Mouse (Mus musculus): ENCODE measurements around the gene Dagla. TPM values are rescaled to one million over a fixed set of nuclear protein-coding genes. Genes with fewer than 3 reads are reported as not detected.
A peak's percentile ranks its signal among the peaks of the same experiment; 100 is the strongest.

Dagla gene
- polyA plus RNA-seq, 1 experiment, result not detected

DNA sequence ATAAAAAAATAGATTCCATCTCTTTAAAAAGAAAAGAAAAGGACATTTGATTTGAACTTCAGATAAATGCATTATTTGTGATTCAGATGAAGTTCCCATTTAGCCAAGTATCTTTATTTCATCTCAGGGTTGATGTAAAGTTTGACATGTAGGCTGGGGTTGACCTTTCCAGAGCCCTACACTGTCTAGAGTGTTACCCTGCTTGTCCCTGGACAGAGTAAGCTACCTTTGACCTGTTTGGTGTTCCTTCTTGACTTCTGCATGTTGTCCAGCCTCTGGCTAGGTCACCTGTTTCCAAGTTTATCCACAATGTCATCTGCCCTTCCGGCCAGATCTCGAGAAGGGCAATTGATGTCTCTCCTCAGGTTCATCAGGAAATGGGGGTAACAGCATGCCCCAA, 12.7 kb upstream of the Dagla start:
- H3K27ac ChIP-seq (ENCODE audit: insufficient read depth, low read depth, low read length), result no peak overlapping the region
- H3K4me1 ChIP-seq (ENCODE audit: control insufficient read depth, insufficient read depth, low read length), result no peaks in the 10 kb centered on the region
- 94% methylated on average over 2 of the region's 2 CpGs for whole genome bisulfite sequencing
- TF ChIP-seq POLR2A (IDR thresholded peaks at IDR 0.05; ENCODE audit: insufficient read depth, low read depth, low read length) (no peak), CTCF (IDR thresholded peaks at IDR 0.05; ENCODE audit: insufficient read depth, low read depth, low read length) (no peak)
- H3K4me3 ChIP-seq (ENCODE audit: insufficient read depth, low read depth, low read length), result no peak overlapping the region

DNA sequence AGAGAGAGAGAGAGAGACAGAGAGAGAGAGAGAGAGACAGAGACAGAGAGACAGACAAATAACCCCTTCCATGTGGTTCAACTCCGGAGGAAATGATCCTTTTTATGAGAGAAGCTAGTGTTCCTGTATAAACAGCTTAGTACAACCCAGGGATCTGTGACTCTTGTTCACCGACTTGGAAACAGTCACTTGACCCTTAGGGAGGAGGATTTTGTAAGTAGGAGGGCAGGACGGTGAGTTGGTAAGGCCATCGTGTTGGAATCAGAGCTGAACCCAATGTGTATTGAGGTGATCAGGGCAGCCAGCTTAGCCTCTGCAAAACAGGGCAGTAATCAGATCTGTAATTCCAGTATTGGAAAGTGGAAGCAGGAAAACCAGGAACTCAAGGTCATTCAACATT, 12.3 kb upstream of the Dagla start:
- WGBS, result 76% methylated on average over 4 of the region's 4 CpGs
- H3K4me1 ChIP-seq (ENCODE audit: control insufficient read depth, insufficient read depth, low read length), result no peaks in the 10 kb centered on the region
- no peak for TF ChIP-seq POLR2A (IDR thresholded peaks at IDR 0.05; ENCODE audit: insufficient read depth, low read depth, low read length)
- no peak for TF ChIP-seq CTCF (IDR thresholded peaks at IDR 0.05; ENCODE audit: insufficient read depth, low read depth, low read length)
- H3K4me3 ChIP-seq (ENCODE audit: insufficient read depth, low read depth, low read length), result no peak overlapping the region
- no peak overlapping the region for H3K27ac ChIP-seq (ENCODE audit: insufficient read depth, low read depth, low read length)

DNA sequence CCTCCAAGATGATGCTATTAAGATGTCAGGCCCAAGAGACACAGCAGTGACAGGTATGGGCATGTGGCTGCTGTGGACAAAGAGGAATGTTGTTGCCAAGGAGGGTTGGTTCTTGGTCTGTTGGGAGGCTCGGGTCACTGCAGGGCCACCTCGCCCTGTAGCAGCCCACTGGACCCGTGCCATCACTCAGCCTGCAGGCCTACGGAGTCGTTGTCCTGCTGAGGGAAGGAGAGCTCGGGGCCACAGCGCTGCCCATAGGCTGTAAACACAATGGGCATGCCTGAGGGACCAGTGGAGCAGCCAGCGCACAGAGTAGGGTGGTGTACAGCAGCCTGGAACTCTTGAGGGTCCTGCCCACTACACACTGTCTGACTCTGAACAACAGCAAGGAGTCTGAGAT, 7.4 kb upstream of the Dagla start:
- Histone ChIP-seq H3K27ac (ENCODE audit: insufficient read depth, low read depth, low read length) (no peak overlapping the region), H3K4me1 (ENCODE audit: control insufficient read depth, insufficient read depth, low read length) (peaks cover 14% of the 10 kb centered on the region), H3K4me3 (ENCODE audit: insufficient read depth, low read depth, low read length) (no peak overlapping the region)
- WGBS, result 74% methylated on average over 8 of the region's 8 CpGs
- no peak for TF ChIP-seq POLR2A (IDR thresholded peaks at IDR 0.05; ENCODE audit: insufficient read depth, low read depth, low read length)
- no peak for TF ChIP-seq CTCF (IDR thresholded peaks at IDR 0.05; ENCODE audit: insufficient read depth, low read depth, low read length)

DNA sequence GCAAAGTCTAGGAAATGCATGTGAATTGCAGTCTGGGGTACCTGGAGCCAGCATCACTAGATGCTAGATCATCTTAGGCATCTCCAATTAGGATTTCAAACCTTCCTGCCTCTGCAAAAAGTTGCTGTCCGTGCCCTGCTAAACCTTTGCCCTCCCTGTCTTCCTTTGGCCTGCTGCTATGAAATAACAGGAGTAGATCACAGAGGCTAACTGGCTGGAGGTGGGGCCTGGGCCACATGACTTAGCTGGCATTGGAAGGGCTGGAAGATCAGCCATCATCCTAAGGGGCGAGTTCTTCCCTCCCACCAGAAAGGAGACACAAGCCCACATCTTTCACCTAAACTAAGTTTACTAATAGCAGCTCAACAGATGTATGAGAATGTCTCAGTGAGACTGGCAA, 4.3 kb upstream of the Dagla start:
- WGBS, result 73% methylated on average over 2 of the region's 2 CpGs
- Histone ChIP-seq H3K4me3 (ENCODE audit: insufficient read depth, low read depth, low read length) (no peak overlapping the region), H3K27ac (ENCODE audit: insufficient read depth, low read depth, low read length) (no peak overlapping the region), H3K4me1 (ENCODE audit: control insufficient read depth, insufficient read depth, low read length) (peaks cover 24% of the 10 kb centered on the region)
- no peak for TF ChIP-seq POLR2A (IDR thresholded peaks at IDR 0.05; ENCODE audit: insufficient read depth, low read depth, low read length)
- no peak for TF ChIP-seq CTCF (IDR thresholded peaks at IDR 0.05; ENCODE audit: insufficient read depth, low read depth, low read length)

DNA sequence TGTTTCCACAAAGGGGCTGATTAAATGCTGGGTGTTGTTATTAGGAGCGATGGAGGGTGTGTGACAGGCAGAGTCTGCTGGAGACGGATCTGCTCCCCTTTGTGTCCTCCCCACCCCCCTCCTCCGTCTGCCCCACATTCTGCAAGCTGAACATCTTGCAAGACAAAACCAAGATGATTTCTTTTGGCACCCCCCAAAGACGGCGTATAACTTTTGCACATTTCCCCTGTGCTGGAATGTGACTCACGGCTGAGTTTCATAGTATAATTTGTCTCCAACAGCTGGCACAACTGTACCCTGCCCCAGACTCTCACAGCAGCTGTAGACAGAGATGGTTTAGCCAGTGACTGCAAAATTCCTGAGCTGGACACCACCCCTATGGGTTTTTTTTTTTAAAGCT, 3.3 kb upstream of the Dagla start:
- TF ChIP-seq POLR2A (IDR thresholded peaks at IDR 0.05; ENCODE audit: insufficient read depth, low read depth, low read length) (no peak), CTCF (IDR thresholded peaks at IDR 0.05; ENCODE audit: insufficient read depth, low read depth, low read length) (no peak)
- WGBS, result 8% methylated on average over 6 of the region's 6 CpGs
- Histone ChIP-seq H3K27ac (ENCODE audit: insufficient read depth, low read depth, low read length) (no peak overlapping the region), H3K4me3 (ENCODE audit: insufficient read depth, low read depth, low read length) (no peak overlapping the region), H3K4me1 (ENCODE audit: control insufficient read depth, insufficient read depth, low read length) (peaks cover 30% of the 10 kb centered on the region)

DNA sequence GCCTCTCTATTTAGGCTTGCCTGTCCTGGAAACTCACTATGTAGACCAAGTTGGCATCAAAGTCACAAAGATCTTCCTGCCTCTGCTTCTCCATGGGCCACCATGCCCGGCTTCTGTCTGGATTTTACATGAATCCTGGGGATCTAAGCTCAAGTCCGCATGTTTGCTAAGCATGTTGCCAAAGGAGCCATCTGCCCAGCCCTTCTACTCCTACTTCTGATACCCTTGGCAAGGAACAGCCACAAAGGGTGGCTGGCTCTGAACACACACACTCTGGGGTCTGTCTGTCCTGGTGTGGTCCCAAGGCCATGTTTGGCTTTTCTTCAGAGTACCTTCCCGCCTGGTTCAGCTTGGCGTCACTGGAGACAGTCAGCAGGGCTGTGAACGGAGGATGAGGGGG, 2.7 kb upstream of the Dagla start:
- WGBS, result 61% methylated on average over 5 of the region's 5 CpGs
- TF ChIP-seq CTCF (IDR thresholded peaks at IDR 0.05; ENCODE audit: insufficient read depth, low read depth, low read length) (no peak), POLR2A (IDR thresholded peaks at IDR 0.05; ENCODE audit: insufficient read depth, low read depth, low read length) (no peak)
- H3K4me1 ChIP-seq (ENCODE audit: control insufficient read depth, insufficient read depth, low read length), result peaks cover 34% of the 10 kb centered on the region
- no peak overlapping the region for H3K4me3 ChIP-seq (ENCODE audit: insufficient read depth, low read depth, low read length)
- no peak overlapping the region for H3K27ac ChIP-seq (ENCODE audit: insufficient read depth, low read depth, low read length)

DNA sequence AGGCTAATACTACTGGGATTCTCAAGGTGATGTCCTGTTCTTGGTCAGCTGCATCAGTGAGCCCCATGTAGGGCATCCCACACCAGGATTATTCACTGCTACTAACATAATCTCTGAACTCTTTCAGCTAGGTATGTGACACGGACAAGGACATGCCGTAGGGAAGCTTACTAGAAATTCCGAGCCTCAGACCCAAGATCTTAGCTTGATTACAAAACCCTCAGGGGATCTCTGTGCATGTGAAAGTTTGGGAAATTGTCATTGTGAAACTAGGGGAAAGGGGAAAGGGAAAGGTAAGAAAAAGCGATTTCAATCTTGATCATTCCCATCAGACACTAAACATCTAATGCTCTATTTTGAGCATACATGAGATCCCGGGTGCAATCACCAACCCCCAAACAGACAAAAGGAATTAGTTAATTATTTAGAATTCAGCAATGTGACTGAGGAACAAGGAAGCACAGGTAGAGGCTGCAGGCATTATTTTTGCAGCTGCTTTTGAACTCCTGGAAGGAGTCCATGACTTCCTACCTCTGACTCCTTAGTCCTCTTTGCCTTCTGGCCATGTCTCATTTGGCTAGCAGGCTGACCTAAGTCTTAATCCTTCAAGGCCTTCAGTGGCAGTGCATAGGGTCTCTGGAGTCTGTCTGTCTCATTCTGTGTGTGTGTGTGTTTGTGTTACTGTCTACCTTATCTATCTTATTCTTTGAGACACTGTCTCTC, 2.0 kb upstream of the Dagla start:
- Histone ChIP-seq H3K4me1 (ENCODE audit: control insufficient read depth, insufficient read depth, low read length) (peaks cover 40% of the 10 kb centered on the region), H3K27ac (ENCODE audit: insufficient read depth, low read depth, low read length) (no peak overlapping the region), H3K4me3 (ENCODE audit: insufficient read depth, low read depth, low read length) (no peak overlapping the region)
- TF ChIP-seq POLR2A (IDR thresholded peaks at IDR 0.05; ENCODE audit: insufficient read depth, low read depth, low read length) (no peak), CTCF (IDR thresholded peaks at IDR 0.05; ENCODE audit: insufficient read depth, low read depth, low read length) (no peak)
- WGBS, result 86% methylated on average over 5 of the region's 5 CpGs

DNA sequence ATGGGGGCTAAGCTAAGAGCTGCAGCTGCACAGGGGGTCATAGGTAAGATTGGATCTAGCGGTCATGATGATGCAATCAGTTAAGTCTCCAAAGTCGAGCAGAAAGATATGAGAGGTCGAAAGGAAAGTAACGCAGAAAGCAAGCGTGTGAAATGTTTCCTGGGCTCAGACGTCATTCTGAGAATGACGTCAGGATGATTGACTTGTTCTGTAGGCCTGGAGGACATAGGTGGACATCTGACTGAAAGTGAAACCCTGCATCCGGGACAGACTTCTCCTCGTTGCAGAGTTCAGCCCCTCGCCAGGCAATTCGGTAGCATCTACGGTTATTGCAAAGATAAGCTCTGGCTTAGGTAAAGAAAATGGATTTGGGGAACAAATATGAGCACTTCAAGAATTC, 963 bp upstream of the Dagla start:
- Histone ChIP-seq H3K27ac (ENCODE audit: insufficient read depth, low read depth, low read length) (no peak overlapping the region), H3K4me1 (ENCODE audit: control insufficient read depth, insufficient read depth, low read length) (peaks cover 49% of the 10 kb centered on the region), H3K4me3 (ENCODE audit: insufficient read depth, low read depth, low read length) (no peak overlapping the region)
- 75% methylated on average over 12 of the region's 12 CpGs for WGBS
- no peak for TF ChIP-seq POLR2A (IDR thresholded peaks at IDR 0.05; ENCODE audit: insufficient read depth, low read depth, low read length)
- TF ChIP-seq CTCF (IDR thresholded peaks at IDR 0.05; ENCODE audit: insufficient read depth, low read depth, low read length), result no peak

DNA sequence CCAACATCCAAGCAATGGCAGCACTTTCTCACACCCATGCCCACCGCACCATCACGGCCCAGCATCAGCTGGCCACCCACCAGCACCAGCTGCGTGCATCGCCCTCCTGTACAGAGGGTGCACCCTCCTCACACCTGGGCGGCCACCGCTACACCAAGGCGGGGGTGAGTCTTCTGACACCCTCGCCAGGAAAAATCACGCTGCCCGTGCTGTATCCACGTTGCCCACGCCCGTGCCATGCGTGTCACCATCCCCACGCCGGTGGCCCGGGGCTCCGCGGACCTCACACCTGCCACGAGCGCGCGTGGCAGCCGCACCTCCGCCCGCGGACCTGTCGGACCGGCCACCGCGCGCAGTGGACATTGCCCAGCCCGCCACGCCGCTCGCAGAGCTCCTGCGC, 282 bp downstream of the Dagla start:
- WGBS, result 3% methylated on average over 36 of the region's 37 CpGs
- peak overlapping the region; percentile 13; the same call in 1 of the 2 replicates for H3K27ac ChIP-seq (ENCODE audit: insufficient read depth, low read depth, low read length)
- no peak for TF ChIP-seq POLR2A (IDR thresholded peaks at IDR 0.05; ENCODE audit: insufficient read depth, low read depth, low read length)
- no peak for TF ChIP-seq CTCF (IDR thresholded peaks at IDR 0.05; ENCODE audit: insufficient read depth, low read depth, low read length)
- peaks cover 56% of the 10 kb centered on the region for H3K4me1 ChIP-seq (ENCODE audit: control insufficient read depth, insufficient read depth, low read length)
- peak overlapping the region; percentile 78 for H3K4me3 ChIP-seq (ENCODE audit: insufficient read depth, low read depth, low read length)

Measured in olfactory bulb, adult 2 months (tissue).